Mouse (Mus musculus): Measurements from ENCODE around the gene Igdcc4. TPM values are rescaled to one million over a fixed set of nuclear protein-coding genes. Genes with fewer than 3 reads are reported as not detected.

Gene Igdcc4
- polyA plus RNA-seq, 1 experiment from 2014 or later: 13.3 TPM

- Histone ChIP-seq H3K9me3 (ENCODE audit: control insufficient read depth, low read length) (no peaks in the 10 kb centered on the region; the same call in 1 of the 2 replicates), H3K36me3 (ENCODE audit: control insufficient read depth, insufficient read depth, low read length) (peaks cover 5% of the 10 kb centered on the region; the same call in 1 of the 2 replicates), H3K27ac (ENCODE audit: low read depth, low read length) (peak overlapping the region; percentile 97), H3K4me2 (peak overlapping the region; percentile 50), H3K27me3 (ENCODE audit: control insufficient read depth, insufficient read depth, low read length) (no peaks in the 10 kb centered on the region), H3K9ac (ENCODE audit: low read length) (peak overlapping the region; percentile 39), H3K4me1 (ENCODE audit: control insufficient read depth, insufficient read depth, low read length) (peaks cover 77% of the 10 kb centered on the region), H3K4me3 (ENCODE audit: low read depth, low read length) (no peak overlapping the region)
- WGBS: 6% methylated on average over 4 of the region's 4 CpGs
- DNase-seq (ENCODE audit: low spot score, missing footprints) (peak; percentile 91), ATAC-seq (ENCODE audit: low FRiP score) (no peak)
Observed at GRCm38 (mm10) chr9:65161188-65161587, 59.9 kb downstream of the Igdcc4 start.

GRCm38 (mm10) chr9:65161881-65162280, 60.6 kb downstream of the Igdcc4 start:
- Histone ChIP-seq H3K9ac (ENCODE audit: low read length) (peak overlapping the region; percentile 39), H3K4me1 (ENCODE audit: control insufficient read depth, insufficient read depth, low read length) (peaks cover 70% of the 10 kb centered on the region), H3K27me3 (ENCODE audit: control insufficient read depth, insufficient read depth, low read length) (no peaks in the 10 kb centered on the region), H3K9me3 (ENCODE audit: control insufficient read depth, low read length) (no peaks in the 10 kb centered on the region; the same call in 1 of the 2 replicates), H3K27ac (ENCODE audit: low read depth, low read length) (peak overlapping the region; percentile 97), H3K36me3 (ENCODE audit: control insufficient read depth, insufficient read depth, low read length) (peaks cover 5% of the 10 kb centered on the region; the same call in 1 of the 2 replicates), H3K4me2 (peak overlapping the region; percentile 50), H3K4me3 (ENCODE audit: low read depth, low read length) (no peak overlapping the region)
- 4% methylated on average over 8 of the region's 8 CpGs for WGBS
- ATAC-seq (ENCODE audit: low FRiP score) (no peak), DNase-seq (ENCODE audit: low spot score, missing footprints) (peak; percentile 93)

GRCm38 (mm10) chr9:65162711-65163639, 61.7 kb downstream of the Igdcc4 start:
- DNase-seq (ENCODE audit: low spot score, missing footprints) (peak; percentile 99), ATAC-seq (ENCODE audit: low FRiP score) (peak; percentile 94)
- under 1% methylated on average over 65 of the region's 69 CpGs for WGBS
- peak overlapping the region; percentile 17 for H3K4me3 ChIP-seq (ENCODE audit: low read depth, low read length)
- no peaks in the 10 kb centered on the region; the same call in 1 of the 2 replicates for H3K9me3 ChIP-seq (ENCODE audit: control insufficient read depth, low read length)
- H3K9ac ChIP-seq (ENCODE audit: low read length): peak overlapping the region; percentile 65
- peak overlapping the region; percentile 97 for H3K27ac ChIP-seq (ENCODE audit: low read depth, low read length)
- H3K36me3 ChIP-seq (ENCODE audit: control insufficient read depth, insufficient read depth, low read length): peaks cover 5% of the 10 kb centered on the region; the same call in 1 of the 2 replicates
- H3K4me1 ChIP-seq (ENCODE audit: control insufficient read depth, insufficient read depth, low read length): peaks cover 64% of the 10 kb centered on the region
- peak overlapping the region; percentile 50 for H3K4me2 ChIP-seq
- no peaks in the 10 kb centered on the region for H3K27me3 ChIP-seq (ENCODE audit: control insufficient read depth, insufficient read depth, low read length)

- 16% methylated on average over 1 of the region's 1 CpGs for WGBS
- Histone ChIP-seq H3K4me3 (ENCODE audit: low read depth, low read length) (no peak overlapping the region), H3K9me3 (ENCODE audit: control insufficient read depth, low read length) (no peaks in the 10 kb centered on the region; the same call in 1 of the 2 replicates), H3K27me3 (ENCODE audit: control insufficient read depth, insufficient read depth, low read length) (no peaks in the 10 kb centered on the region), H3K4me1 (ENCODE audit: control insufficient read depth, insufficient read depth, low read length) (peaks cover 68% of the 10 kb centered on the region), H3K27ac (ENCODE audit: low read depth, low read length) (no peak overlapping the region; the same call in 1 of the 2 replicates), H3K4me2 (no peak overlapping the region), H3K9ac (ENCODE audit: low read length) (no peak overlapping the region), H3K36me3 (ENCODE audit: control insufficient read depth, insufficient read depth, low read length) (peaks cover 7% of the 10 kb centered on the region; the same call in 1 of the 2 replicates)
- no peak for DNase-seq (ENCODE audit: low spot score, missing footprints)
- no peak for ATAC-seq (ENCODE audit: low FRiP score)
Observed at GRCm38 (mm10) chr9:65164870-65165269, 63.6 kb downstream of the Igdcc4 start.

GRCm38 (mm10) chr9:65166386-65166785, 65.1 kb downstream of the Igdcc4 start:
- Histone ChIP-seq H3K27me3 (ENCODE audit: control insufficient read depth, insufficient read depth, low read length) (no peaks in the 10 kb centered on the region), H3K9me3 (ENCODE audit: control insufficient read depth, low read length) (no peaks in the 10 kb centered on the region; the same call in 1 of the 2 replicates), H3K36me3 (ENCODE audit: control insufficient read depth, insufficient read depth, low read length) (peaks cover 9% of the 10 kb centered on the region; the same call in 1 of the 2 replicates), H3K4me3 (ENCODE audit: low read depth, low read length) (no peak overlapping the region), H3K4me1 (ENCODE audit: control insufficient read depth, insufficient read depth, low read length) (peaks cover 55% of the 10 kb centered on the region), H3K27ac (ENCODE audit: low read depth, low read length) (peak overlapping the region; percentile 51), H3K9ac (ENCODE audit: low read length) (no peak overlapping the region), H3K4me2 (no peak overlapping the region)
- DNase-seq (ENCODE audit: low spot score, missing footprints) (no peak), ATAC-seq (ENCODE audit: low FRiP score) (no peak)
- 74% methylated on average over 9 of the region's 9 CpGs for WGBS

- Histone ChIP-seq H3K4me2 (no peak overlapping the region), H3K27me3 (ENCODE audit: control insufficient read depth, insufficient read depth, low read length) (no peaks in the 10 kb centered on the region), H3K9ac (ENCODE audit: low read length) (no peak overlapping the region), H3K4me3 (ENCODE audit: low read depth, low read length) (no peak overlapping the region), H3K9me3 (ENCODE audit: control insufficient read depth, low read length) (no peaks in the 10 kb centered on the region; the same call in 1 of the 2 replicates), H3K36me3 (ENCODE audit: control insufficient read depth, insufficient read depth, low read length) (peaks cover 11% of the 10 kb centered on the region; the same call in 1 of the 2 replicates), H3K27ac (ENCODE audit: low read depth, low read length) (peak overlapping the region; percentile 76), H3K4me1 (ENCODE audit: control insufficient read depth, insufficient read depth, low read length) (peaks cover 39% of the 10 kb centered on the region)
- ATAC-seq (ENCODE audit: low FRiP score) (0 out of 2 replicates have a peak, but pooled peaks have one; percentile 17), DNase-seq (ENCODE audit: low spot score, missing footprints) (no peak)
- WGBS: 52% methylated on average over 6 of the region's 6 CpGs
Observed at GRCm38 (mm10) chr9:65168534-65168933, 67.2 kb downstream of the Igdcc4 start.

GRCm38 (mm10) chr9:65168952-65169351, 67.7 kb downstream of the Igdcc4 start:
- no peak overlapping the region for H3K4me2 ChIP-seq
- no peaks in the 10 kb centered on the region for H3K27me3 ChIP-seq (ENCODE audit: control insufficient read depth, insufficient read depth, low read length)
- no peaks in the 10 kb centered on the region; the same call in 1 of the 2 replicates for H3K9me3 ChIP-seq (ENCODE audit: control insufficient read depth, low read length)
- peak overlapping the region; percentile 76 for H3K27ac ChIP-seq (ENCODE audit: low read depth, low read length)
- no peak overlapping the region for H3K4me3 ChIP-seq (ENCODE audit: low read depth, low read length)
- peak overlapping the region; percentile 27; the same call in 1 of the 2 replicates for H3K9ac ChIP-seq (ENCODE audit: low read length)
- peaks cover 35% of the 10 kb centered on the region for H3K4me1 ChIP-seq (ENCODE audit: control insufficient read depth, insufficient read depth, low read length)
- WGBS: 46% methylated on average over 4 of the region's 4 CpGs
- ATAC-seq (ENCODE audit: low FRiP score): 0 out of 2 replicates have a peak, but pooled peaks have one; percentile 33
- peaks cover 11% of the 10 kb centered on the region; the same call in 1 of the 2 replicates for H3K36me3 ChIP-seq (ENCODE audit: control insufficient read depth, insufficient read depth, low read length)
- DNase-seq (ENCODE audit: low spot score, missing footprints): no peak

GRCm38 (mm10) chr9:65172654-65173053, 71.4 kb downstream of the Igdcc4 start:
- Histone ChIP-seq H3K36me3 (ENCODE audit: control insufficient read depth, insufficient read depth, low read length) (0 out of 2 replicates have a peak, but pooled peaks cover 6% of the 10 kb centered on the region), H3K9ac (ENCODE audit: low read length) (no peak overlapping the region), H3K4me3 (ENCODE audit: low read depth, low read length) (no peak overlapping the region), H3K4me1 (ENCODE audit: control insufficient read depth, insufficient read depth, low read length) (peaks cover 52% of the 10 kb centered on the region), H3K4me2 (no peak overlapping the region), H3K27me3 (ENCODE audit: control insufficient read depth, insufficient read depth, low read length) (no peaks in the 10 kb centered on the region), H3K27ac (ENCODE audit: low read depth, low read length) (peak overlapping the region; percentile 22; the same call in 1 of the 2 replicates), H3K9me3 (ENCODE audit: control insufficient read depth, low read length) (no peaks in the 10 kb centered on the region)
- WGBS: 77% methylated on average over 9 of the region's 9 CpGs
- DNase-seq (ENCODE audit: low spot score, missing footprints) (no peak), ATAC-seq (ENCODE audit: low FRiP score) (no peak)
